Mouse (Mus musculus): ENCODE measurements around the gene Dennd4b. TPM values are rescaled to one million over a fixed set of nuclear protein-coding genes. Genes with fewer than 3 reads are reported as not detected.

Dennd4b gene
- polyA plus RNA-seq, 1 experiment: 68.6 TPM

DNA sequence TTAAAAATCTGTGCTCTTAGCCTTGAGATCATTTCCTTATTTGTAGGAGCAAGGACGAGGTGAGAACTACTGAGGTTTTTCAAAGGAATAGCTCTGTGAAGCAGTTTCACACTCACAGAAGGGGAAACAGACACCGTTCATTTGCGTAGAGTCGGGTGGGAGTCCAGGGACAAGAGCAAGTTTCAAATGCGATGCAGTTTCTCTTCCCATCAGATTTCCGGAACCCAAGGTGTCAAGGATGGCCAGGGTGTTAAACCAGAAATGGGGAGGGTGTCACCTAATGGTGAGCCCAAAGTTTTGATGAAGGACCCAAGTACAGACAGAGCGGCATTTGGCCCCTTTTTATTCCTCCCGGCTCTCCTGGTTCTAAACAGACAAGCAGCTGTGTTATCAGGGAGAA lies 33.9 kb upstream of the Dennd4b start:
- WGBS: 8% methylated on average over 8 of the region's 8 CpGs
- H3K27ac ChIP-seq (ENCODE audit: control insufficient read depth, insufficient read depth, low read depth, low read length, poor library complexity): peak overlapping the region; percentile 89
- no peak for TF ChIP-seq CTCF (IDR thresholded peaks at IDR 0.05; ENCODE audit: control insufficient read depth, insufficient read depth, low read length)
- no peak for TF ChIP-seq POLR2A (IDR thresholded peaks at IDR 0.05; ENCODE audit: borderline replicate concordance, control insufficient read depth, low read depth, low read length)
- H3K4me3 ChIP-seq (replicated peaks; ENCODE audit: control insufficient read depth, low read depth, low read length): peak overlapping the region; percentile 95
- no peaks in the 10 kb centered on the region for H3K4me1 ChIP-seq (ENCODE audit: control insufficient read depth, insufficient read depth, low read length)

DNA sequence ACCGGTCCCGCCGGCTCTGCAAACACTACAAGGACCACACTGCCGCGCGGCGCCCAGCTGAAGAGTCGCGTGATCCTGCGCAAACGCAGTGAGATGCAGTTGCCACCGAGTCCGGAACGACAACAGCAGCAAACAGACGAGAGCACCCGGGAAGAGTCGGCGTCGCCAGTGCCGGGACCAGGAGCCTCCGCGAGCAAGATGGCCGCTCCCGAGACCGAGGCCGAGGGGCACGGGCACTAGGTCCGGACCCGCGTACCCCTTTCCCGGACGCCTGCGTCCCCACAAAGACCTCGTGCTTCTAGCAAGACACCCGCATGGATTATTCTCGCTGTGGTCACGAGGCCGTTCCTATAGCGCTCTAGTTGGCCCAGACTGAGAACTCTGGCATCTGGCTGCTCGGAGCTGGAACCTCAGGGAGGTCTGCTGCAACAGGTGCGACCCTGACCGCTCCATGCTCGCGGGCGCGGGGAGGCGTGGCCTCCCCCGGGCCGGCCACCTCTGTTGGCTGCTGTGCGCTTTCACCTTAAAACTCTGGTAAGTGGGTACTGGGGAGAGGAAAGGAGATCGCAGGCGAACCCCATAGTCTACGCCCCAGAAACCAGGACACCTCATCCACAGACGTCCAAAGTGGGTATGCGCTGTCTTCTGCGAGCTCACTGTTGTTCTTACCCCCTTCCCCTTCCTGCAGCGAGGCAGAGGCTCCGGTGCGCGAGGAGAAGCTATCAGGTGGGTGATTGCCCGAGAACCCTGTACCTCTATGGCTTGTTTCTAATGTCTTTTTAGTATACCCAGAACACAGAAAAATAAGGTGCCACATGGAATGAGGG lies 33.3 kb upstream of the Dennd4b start, which contains the start of gene Jtb:
Gene Jtb, plus strand, starts transcription at position 91 of the 827 bp plus-strand sequence.
- Histone ChIP-seq H3K4me3 (replicated peaks; ENCODE audit: control insufficient read depth, low read depth, low read length) (peak within 1 kb of the TSS; percentile 95), H3K27ac (ENCODE audit: control insufficient read depth, insufficient read depth, low read depth, low read length, poor library complexity) (peak within 1 kb of the TSS; percentile 89), H3K4me1 (ENCODE audit: control insufficient read depth, insufficient read depth, low read length) (no peaks in the 10 kb centered on the region)
- under 1% methylated on average over 61 of the region's 61 CpGs for WGBS
- TF ChIP-seq POLR2A (IDR thresholded peaks at IDR 0.05; ENCODE audit: borderline replicate concordance, control insufficient read depth, low read depth, low read length) (peak; percentile 91), CTCF (IDR thresholded peaks at IDR 0.05; ENCODE audit: control insufficient read depth, insufficient read depth, low read length) (no peak; the same call in 1 of the 2 replicates)

DNA sequence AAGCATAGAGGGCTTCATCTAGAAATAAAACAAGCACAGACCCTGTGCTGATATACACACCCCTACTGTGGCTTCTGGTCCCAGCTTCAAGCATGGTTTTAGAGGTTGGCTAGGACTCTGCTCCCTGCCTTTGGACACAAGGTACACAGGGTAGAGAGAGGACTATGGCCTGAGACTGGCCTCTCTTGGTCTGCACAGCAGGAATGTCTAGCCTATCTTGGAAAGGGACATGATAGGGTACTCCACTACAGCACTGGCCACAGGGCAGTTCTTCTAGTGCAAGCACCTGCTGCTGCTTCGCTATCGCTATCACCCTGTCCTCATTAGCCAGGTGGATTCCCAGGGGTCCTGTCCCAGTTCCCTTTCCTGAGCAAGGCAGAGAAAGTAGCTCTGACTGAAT lies 23.7 kb upstream of the Dennd4b start:
- WGBS: 79% methylated on average over 2 of the region's 2 CpGs
- TF ChIP-seq CTCF (IDR thresholded peaks at IDR 0.05; ENCODE audit: control insufficient read depth, insufficient read depth, low read length): no peak
- TF ChIP-seq POLR2A (IDR thresholded peaks at IDR 0.05; ENCODE audit: borderline replicate concordance, control insufficient read depth, low read depth, low read length): no peak

DNA sequence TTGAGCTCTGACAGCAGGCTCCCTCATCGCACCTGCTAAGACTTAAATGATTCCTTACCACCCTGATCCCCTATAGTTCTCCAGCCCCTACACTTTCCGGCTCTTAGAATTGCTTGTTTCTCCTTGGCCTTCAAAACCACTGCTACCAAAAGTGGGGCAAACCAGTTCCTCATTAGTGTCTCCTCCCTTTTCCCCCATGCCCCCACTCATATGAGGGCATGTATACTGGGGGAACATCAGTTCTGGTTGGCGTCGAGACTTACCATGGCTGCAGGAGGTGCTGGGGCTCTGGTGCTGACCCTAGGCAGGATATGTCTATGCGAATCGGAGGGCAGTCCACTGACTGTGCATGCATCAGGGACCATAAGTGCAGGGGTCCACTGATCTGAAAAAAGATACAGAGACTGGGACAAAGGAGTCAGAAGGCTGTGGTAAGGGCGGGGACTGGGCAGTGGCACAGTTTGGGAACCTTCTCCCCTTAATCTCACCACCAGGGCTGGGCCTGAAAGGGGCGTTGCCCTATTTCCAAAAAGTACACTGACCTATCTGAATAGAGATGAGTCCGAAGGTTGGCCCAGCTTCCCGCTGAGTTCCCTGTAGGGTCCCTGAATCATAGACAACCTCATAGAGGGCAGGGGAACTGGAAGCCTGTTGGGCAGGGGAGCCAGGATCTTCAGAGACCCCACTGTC lies 23.2 kb upstream of the Dennd4b start:
- no peak overlapping the region for H3K4me3 ChIP-seq (replicated peaks; ENCODE audit: control insufficient read depth, low read depth, low read length)
- no peak overlapping the region for H3K27ac ChIP-seq (ENCODE audit: control insufficient read depth, insufficient read depth, low read depth, low read length, poor library complexity)
- TF ChIP-seq CTCF (IDR thresholded peaks at IDR 0.05; ENCODE audit: control insufficient read depth, insufficient read depth, low read length) (no peak), POLR2A (IDR thresholded peaks at IDR 0.05; ENCODE audit: borderline replicate concordance, control insufficient read depth, low read depth, low read length) (no peak)
- WGBS: 59% methylated on average over 10 of the region's 10 CpGs
- peaks cover 4% of the 10 kb centered on the region; the same call in 1 of the 2 replicates for H3K4me1 ChIP-seq (ENCODE audit: control insufficient read depth, insufficient read depth, low read length)

More for the DNA sequence above, 23.7 kb upstream of the Dennd4b start:
- H3K27ac ChIP-seq (ENCODE audit: control insufficient read depth, insufficient read depth, low read depth, low read length, poor library complexity): no peak overlapping the region
- peaks cover 4% of the 10 kb centered on the region; the same call in 1 of the 2 replicates for H3K4me1 ChIP-seq (ENCODE audit: control insufficient read depth, insufficient read depth, low read length)
- H3K4me3 ChIP-seq (replicated peaks; ENCODE audit: control insufficient read depth, low read depth, low read length): no peak overlapping the region

DNA sequence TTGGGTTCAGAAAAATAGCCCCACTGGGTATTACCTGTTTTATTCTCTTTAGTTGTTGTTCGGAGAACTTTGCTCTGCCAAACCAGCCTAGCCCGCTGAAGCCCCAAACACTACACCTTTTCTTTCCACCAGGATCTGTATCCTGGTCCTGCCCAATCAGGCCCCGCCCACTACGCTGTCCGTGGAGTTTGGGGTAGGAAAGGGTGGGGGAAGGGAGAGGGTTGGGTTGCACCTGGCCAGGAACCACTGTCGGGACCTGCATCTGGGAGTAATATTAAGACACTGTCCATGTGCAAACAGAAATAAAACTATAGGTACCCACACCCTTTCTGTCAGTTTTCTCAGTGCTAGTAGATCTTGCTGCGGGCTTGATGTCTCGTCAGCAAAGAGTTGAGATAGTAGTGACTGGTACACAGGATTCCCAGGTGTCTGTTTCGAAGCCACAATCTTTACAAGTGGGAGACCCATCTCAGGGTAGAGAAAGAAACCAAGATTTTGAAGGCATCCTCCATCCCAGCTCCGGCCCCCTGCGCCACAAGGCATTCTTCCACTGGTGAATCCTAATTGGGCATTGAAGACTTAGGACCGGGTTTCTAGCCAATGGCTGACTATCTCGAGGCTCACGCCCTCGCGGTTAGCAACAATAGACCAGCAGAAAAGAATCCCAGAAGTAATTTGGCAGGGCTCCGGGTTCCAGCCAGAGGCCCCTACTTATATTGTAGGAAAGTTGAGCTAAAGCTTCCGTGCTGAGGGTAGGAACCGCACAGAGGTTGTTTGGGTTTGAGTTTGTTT lies 21.8 kb upstream of the Dennd4b start, which contains the start of gene Creb3l4:
Gene Creb3l4, minus strand, starts transcription at position 529 of the 792 bp plus-strand sequence.
- WGBS: 73% methylated on average over 19 of the region's 19 CpGs
- TF ChIP-seq POLR2A (IDR thresholded peaks at IDR 0.05; ENCODE audit: borderline replicate concordance, control insufficient read depth, low read depth, low read length) (no peak), CTCF (IDR thresholded peaks at IDR 0.05; ENCODE audit: control insufficient read depth, insufficient read depth, low read length) (no peak)
- no peak within 1 kb of the TSS for H3K27ac ChIP-seq (ENCODE audit: control insufficient read depth, insufficient read depth, low read depth, low read length, poor library complexity)
- H3K4me1 ChIP-seq (ENCODE audit: control insufficient read depth, insufficient read depth, low read length): peaks cover 5% of the 10 kb centered on the region; the same call in 1 of the 2 replicates
- no peak within 1 kb of the TSS for H3K4me3 ChIP-seq (replicated peaks; ENCODE audit: control insufficient read depth, low read depth, low read length)

DNA sequence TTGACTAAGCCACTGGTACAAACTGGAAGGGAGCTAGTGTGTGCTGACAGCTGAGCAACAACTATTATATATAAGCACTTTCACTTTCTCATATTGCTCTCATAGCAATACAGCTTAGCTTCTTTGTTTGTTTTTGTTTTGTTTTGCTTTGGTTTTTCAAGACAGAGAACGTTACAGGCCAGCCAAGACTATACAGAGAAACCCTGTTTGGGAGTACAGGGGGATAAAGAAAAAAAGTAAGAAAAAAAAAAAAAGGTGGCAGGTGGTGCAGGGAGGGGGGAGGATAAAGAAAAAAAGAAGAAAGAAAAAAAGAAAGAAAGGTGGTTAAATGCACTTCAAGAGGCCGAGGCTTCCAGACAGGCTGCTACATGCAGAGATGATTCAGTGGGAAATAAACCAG lies 19.6 kb upstream of the Dennd4b start:
- 13% methylated on average over 2 of the region's 2 CpGs for WGBS

DNA sequence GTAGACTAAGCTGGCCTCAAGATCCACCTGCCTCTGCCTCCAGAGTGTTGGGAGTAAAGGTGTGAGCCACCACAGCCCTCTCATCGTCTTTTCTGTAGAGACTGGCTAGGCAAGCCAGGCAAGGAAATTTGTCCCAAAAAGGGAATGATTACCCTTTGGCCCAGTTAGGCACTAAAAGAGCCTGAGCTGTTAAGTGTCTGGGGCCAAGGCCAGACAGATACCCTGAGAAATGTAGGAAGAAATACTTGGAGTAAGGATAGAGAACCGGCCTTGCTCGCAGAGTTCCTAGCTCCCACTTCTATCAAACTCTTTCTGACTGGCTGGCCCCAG lies 17.4 kb upstream of the Dennd4b start:
- peak overlapping the region; percentile 60 for H3K27ac ChIP-seq (ENCODE audit: control insufficient read depth, insufficient read depth, low read depth, low read length, poor library complexity)
- 5% methylated on average over 3 of the region's 3 CpGs for WGBS
- TF ChIP-seq POLR2A (IDR thresholded peaks at IDR 0.05; ENCODE audit: borderline replicate concordance, control insufficient read depth, low read depth, low read length) (no peak), CTCF (IDR thresholded peaks at IDR 0.05; ENCODE audit: control insufficient read depth, insufficient read depth, low read length) (no peak)
- peaks cover 1% of the 10 kb centered on the region; the same call in 1 of the 2 replicates for H3K4me1 ChIP-seq (ENCODE audit: control insufficient read depth, insufficient read depth, low read length)
- H3K4me3 ChIP-seq (replicated peaks; ENCODE audit: control insufficient read depth, low read depth, low read length): peak overlapping the region; percentile 62

More for the DNA sequence above, 19.6 kb upstream of the Dennd4b start:
- Histone ChIP-seq H3K27ac (ENCODE audit: control insufficient read depth, insufficient read depth, low read depth, low read length, poor library complexity) (no peak overlapping the region), H3K4me1 (ENCODE audit: control insufficient read depth, insufficient read depth, low read length) (peaks cover 5% of the 10 kb centered on the region; the same call in 1 of the 2 replicates), H3K4me3 (replicated peaks; ENCODE audit: control insufficient read depth, low read depth, low read length) (no peak overlapping the region)
- TF ChIP-seq CTCF (IDR thresholded peaks at IDR 0.05; ENCODE audit: control insufficient read depth, insufficient read depth, low read length): no peak
- TF ChIP-seq POLR2A (IDR thresholded peaks at IDR 0.05; ENCODE audit: borderline replicate concordance, control insufficient read depth, low read depth, low read length): no peak
